Mouse (Mus musculus) heart, embryonic 10.5 days (tissue): ENCODE data around the gene Arfgap3. TPM values are rescaled to one million over a fixed set of nuclear protein-coding genes. Genes with fewer than 3 reads are reported as not detected.
"Not testable (repeated sequence)": the region's sequence is repeated elsewhere in the genome, so short reads cannot be mapped to it uniquely, and the experiment has no call there.

Experiments
- DNase-seq: peaks from one replicate; pipeline ENCODE4 v3.0.0-alpha.2; 2017; ENCODE audit warnings: low spot score
- H3K27ac ChIP-seq: fragments of 300-500 bp; sonication (generic); 2 replicates; pipeline ENCODE4 v1.5.1; 2016; ENCODE audit warnings: mild to moderate bottlenecking
- H3K27me3 ChIP-seq: fragments of 300-500 bp; sonication (generic); 2 replicates; pipeline ENCODE4 v1.6.1; 2016; ENCODE audit warnings: mild to moderate bottlenecking; ENCODE audit not compliant: poor library complexity, insufficient read depth, severe bottlenecking
- H3K36me3 ChIP-seq: fragments of 300-500 bp; sonication (generic); 2 replicates; pipeline ENCODE4 v1.6.1; 2016; ENCODE audit warnings: mild to moderate bottlenecking, moderate library complexity
- H3K4me1 ChIP-seq: fragments of 300-500 bp; sonication (generic); 2 replicates; pipeline ENCODE4 v1.6.1; 2016; ENCODE audit warnings: mild to moderate bottlenecking
- H3K4me3 ChIP-seq: fragments of 300-500 bp; sonication (generic); 2 replicates; pipeline ENCODE4 v1.5.1; 2016; ENCODE audit warnings: mild to moderate bottlenecking, moderate library complexity
- H3K9me3 ChIP-seq: fragments of 300-500 bp; sonication (generic); 2 replicates; pipeline ENCODE4 v1.6.1; 2016; ENCODE audit warnings: mild to moderate bottlenecking, moderate library complexity
- WGBS: fragments of 180-500 bp; shearing (Covaris S2); methylation state at CpG from one replicate; pipeline ENCODE4 v1.1.7; 2016; 5-methylcytosine and 5-hydroxymethylcytosine counted together
- polyA plus RNA-seq: library from polyadenylated mRNA; unstranded; fragments of >200 nt; fragmentation: Nextera tagmentation; extraction: Ambion mirVana; gene quantifications from 2 replicates; pipeline ENCODE4 v1.2.1, GENCODE M21; 2016

Gene Arfgap3
- polyA plus RNA-seq, 1 experiment from 2014 or later = 25.8 TPM

DNA sequence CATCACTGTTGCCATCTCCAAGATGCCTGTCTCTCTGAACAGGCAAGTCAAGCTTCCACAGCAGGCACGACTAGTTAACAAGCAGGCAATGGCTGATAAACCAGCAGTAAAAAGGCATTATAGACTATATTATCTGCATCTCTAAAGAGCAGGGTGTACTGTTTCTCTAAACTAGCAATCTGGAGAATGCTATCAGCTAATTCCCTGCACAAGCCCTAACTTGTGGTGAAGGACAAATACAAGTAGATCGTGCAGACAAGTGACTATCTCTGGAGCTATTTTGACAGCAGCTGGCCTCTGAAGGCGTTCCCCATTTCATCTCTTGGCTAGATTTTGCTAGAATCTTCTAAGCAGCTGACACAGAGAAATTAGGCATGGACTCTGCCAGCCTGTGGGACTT, 14.1 kb upstream of the Arfgap3 start:
- H3K4me3 ChIP-seq = no peak overlapping the region
- 46% methylated on average over 3 of the region's 3 CpGs for WGBS
- H3K9me3 ChIP-seq = no peaks in the 10 kb centered on the region
- peaks cover 9% of the 10 kb centered on the region for H3K4me1 ChIP-seq
- H3K27ac ChIP-seq = no peak overlapping the region
- DNase-seq = no peak
- no peaks in the 10 kb centered on the region for H3K36me3 ChIP-seq
- peaks cover 8% of the 10 kb centered on the region for H3K27me3 ChIP-seq

- 89% methylated on average over 1 of the region's 1 CpGs for WGBS
- H3K4me3 ChIP-seq, H3K27ac ChIP-seq, H3K36me3 ChIP-seq, DNase-seq, H3K9me3 ChIP-seq, H3K4me1 ChIP-seq: not testable (repeated sequence)
- peaks cover 13% of the 10 kb centered on the region for H3K27me3 ChIP-seq
Observed at GRCm38 (mm10) chr15:83362813-83363212, 12.8 kb upstream of the Arfgap3 start.

DNA sequence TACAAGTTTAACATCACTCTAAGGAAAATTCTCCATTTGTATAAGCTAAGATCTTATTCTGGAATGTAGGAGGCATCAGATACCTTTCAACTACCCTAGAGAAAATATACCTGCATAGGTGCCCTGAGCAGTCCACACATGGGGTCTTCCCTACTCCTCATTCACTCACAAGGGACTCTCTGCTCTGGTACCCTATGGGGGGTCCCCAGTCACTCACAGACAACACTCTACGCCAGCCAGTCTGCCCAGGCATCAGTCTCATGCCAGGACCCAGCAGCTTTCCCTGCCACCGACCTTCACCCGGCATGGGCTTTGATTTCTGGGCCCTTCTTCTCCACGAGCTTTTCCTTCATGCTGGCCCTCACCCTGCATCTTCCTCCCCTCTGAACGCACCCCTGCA, 10.9 kb upstream of the Arfgap3 start:
- not testable (repeated sequence) for H3K36me3 ChIP-seq, H3K4me1 ChIP-seq, DNase-seq, H3K9me3 ChIP-seq, H3K4me3 ChIP-seq, H3K27ac ChIP-seq, H3K27me3 ChIP-seq
- WGBS = 60% methylated on average over 5 of the region's 5 CpGs

DNA sequence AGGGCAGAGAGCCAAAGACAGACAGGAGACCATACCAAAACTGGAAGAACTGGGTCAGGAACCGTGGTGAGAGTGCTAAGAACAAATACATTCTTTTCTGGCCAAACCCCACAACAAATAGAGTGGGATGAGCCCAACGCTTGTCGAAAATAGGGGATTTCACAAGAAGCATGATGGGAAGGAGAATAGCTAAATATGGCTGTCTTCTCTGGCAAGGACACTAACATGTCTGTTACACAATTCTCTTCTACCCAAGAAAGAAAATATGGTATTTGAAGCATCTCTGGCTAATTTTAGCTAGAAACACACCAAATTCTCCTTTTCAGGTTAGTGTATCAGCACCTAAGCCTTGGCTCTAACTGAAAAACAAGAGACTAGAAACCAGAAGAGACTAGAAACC, 10.1 kb upstream of the Arfgap3 start:
- Histone ChIP-seq H3K27ac (no peak overlapping the region), H3K9me3 (no peaks in the 10 kb centered on the region), H3K36me3 (no peaks in the 10 kb centered on the region), H3K27me3 (peaks cover 7% of the 10 kb centered on the region; the same call in 1 of the 2 replicates), H3K4me3 (no peak overlapping the region), H3K4me1 (no peaks in the 10 kb centered on the region)
- no peak for DNase-seq
- 77% methylated on average over 3 of the region's 3 CpGs for WGBS

- H3K9me3 ChIP-seq = no peaks in the 10 kb centered on the region
- no peak for DNase-seq
- H3K27me3 ChIP-seq = peaks cover 5% of the 10 kb centered on the region; the same call in 1 of the 2 replicates
- no peak overlapping the region for H3K4me3 ChIP-seq
- 87% methylated on average over 1 of the region's 1 CpGs for WGBS
- H3K36me3 ChIP-seq = no peaks in the 10 kb centered on the region
- H3K27ac ChIP-seq = no peak overlapping the region
- no peaks in the 10 kb centered on the region for H3K4me1 ChIP-seq
Observed at GRCm38 (mm10) chr15:83358476-83358875, 8.4 kb upstream of the Arfgap3 start.

GRCm38 (mm10) chr15:83351546-83351945, 1.5 kb upstream of the Arfgap3 start:
- Histone ChIP-seq H3K27me3 (no peaks in the 10 kb centered on the region), H3K4me3 (no peak overlapping the region), H3K4me1 (peaks cover 16% of the 10 kb centered on the region), H3K27ac (no peak overlapping the region), H3K9me3 (no peaks in the 10 kb centered on the region), H3K36me3 (no peaks in the 10 kb centered on the region)
- DNase-seq = no peak
- 89% methylated on average over 4 of the region's 4 CpGs for WGBS

- Histone ChIP-seq H3K27me3 (no peaks in the 10 kb centered on the region), H3K36me3 (0 out of 2 replicates have a peak, but pooled peaks cover 3% of the 10 kb centered on the region), H3K9me3 (no peaks in the 10 kb centered on the region), H3K4me1 (peaks cover 16% of the 10 kb centered on the region), H3K4me3 (no peak overlapping the region), H3K27ac (peak overlapping the region; percentile 91; the same call in 1 of the 2 replicates)
- DNase-seq = no peak
- WGBS = 52% methylated on average over 2 of the region's 2 CpGs
Observed at GRCm38 (mm10) chr15:83350859-83351258, 812 bp upstream of the Arfgap3 start.

GRCm38 (mm10) chr15:83349225-83349953, 658 bp downstream of the Arfgap3 start:
- DNase-seq = no peak
- Histone ChIP-seq H3K36me3 (0 out of 2 replicates have a peak, but pooled peaks cover 3% of the 10 kb centered on the region), H3K9me3 (no peaks in the 10 kb centered on the region), H3K4me3 (peak overlapping the region; percentile 92), H3K4me1 (peaks cover 30% of the 10 kb centered on the region), H3K27ac (peak overlapping the region; percentile 91), H3K27me3 (no peaks in the 10 kb centered on the region)
- WGBS = 16% methylated on average over 8 of the region's 8 CpGs

- peak overlapping the region; percentile 92 for H3K4me3 ChIP-seq
- WGBS = 75% methylated on average over 4 of the region's 4 CpGs
- H3K27ac ChIP-seq = no peak overlapping the region
- H3K4me1 ChIP-seq = peaks cover 37% of the 10 kb centered on the region
- H3K36me3 ChIP-seq = 0 out of 2 replicates have a peak, but pooled peaks cover 3% of the 10 kb centered on the region
- DNase-seq = no peak
- H3K9me3 ChIP-seq = no peaks in the 10 kb centered on the region
- no peaks in the 10 kb centered on the region for H3K27me3 ChIP-seq
Observed at GRCm38 (mm10) chr15:83348747-83349146, 1.3 kb downstream of the Arfgap3 start.

DNA sequence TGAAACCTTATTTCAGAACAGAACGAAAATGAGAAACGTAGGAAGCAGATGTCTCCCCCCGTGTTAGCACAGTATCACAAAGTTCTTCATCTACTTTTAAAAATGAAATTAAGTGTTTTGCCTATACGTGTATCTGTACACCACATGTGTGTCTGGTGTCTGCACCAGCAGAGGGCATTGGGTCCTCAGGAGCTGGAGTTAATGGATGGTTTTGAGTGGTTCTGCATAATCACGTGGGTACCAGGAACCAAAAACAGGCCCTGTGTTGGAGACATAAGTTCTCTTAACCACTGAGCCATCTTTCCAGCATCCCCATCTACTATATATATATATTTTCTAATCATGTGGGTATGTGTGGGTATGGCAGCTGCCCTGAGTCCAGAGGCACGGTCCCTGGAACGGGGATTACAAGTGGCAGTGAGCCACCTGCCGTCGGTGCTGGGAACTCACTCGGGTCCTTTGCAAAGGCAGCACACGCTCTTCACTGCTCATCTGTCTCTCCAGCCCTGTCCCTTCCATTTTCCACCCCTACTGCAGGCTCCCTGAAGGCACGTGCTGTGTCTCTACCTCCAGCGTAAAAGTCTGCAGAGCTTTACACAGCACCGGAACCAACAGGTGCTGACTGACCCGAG, 4.0 kb downstream of the Arfgap3 start:
- 88% methylated on average over 15 of the region's 15 CpGs for WGBS
- 0 out of 2 replicates have a peak overlapping the region, but pooled peaks have one; percentile 80 for H3K27ac ChIP-seq
- no peak for DNase-seq

DNA sequence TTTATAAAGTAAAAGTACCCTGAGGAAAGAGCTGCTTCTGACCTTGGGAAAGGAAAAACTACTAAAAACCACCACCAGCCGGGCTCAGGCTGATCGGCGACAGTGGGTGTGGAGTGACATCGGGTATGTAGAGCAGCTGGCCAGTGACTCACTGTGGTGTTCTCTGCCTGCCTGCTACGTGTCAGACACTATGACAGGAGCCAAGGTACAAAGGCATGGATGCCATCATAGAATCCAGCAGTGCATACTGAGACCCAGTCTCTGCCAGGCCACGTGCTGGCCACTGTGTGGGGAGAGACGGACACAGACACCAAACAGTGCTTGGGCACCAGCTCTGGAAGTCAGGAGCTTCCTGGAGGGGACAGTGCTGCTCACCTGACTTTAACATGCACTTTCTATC, 5.1 kb downstream of the Arfgap3 start:
- H3K27me3 ChIP-seq = no peaks in the 10 kb centered on the region
- no peaks in the 10 kb centered on the region for H3K9me3 ChIP-seq
- H3K36me3 ChIP-seq = peaks cover 25% of the 10 kb centered on the region
- H3K4me1 ChIP-seq = peaks cover 49% of the 10 kb centered on the region
- peak overlapping the region; percentile 80 for H3K27ac ChIP-seq
- H3K4me3 ChIP-seq = no peak overlapping the region
- WGBS = 32% methylated on average over 7 of the region's 7 CpGs
- DNase-seq = peak; percentile 86

More for the DNA sequence above, 4.0 kb downstream of the Arfgap3 start:
- H3K27me3 ChIP-seq = no peaks in the 10 kb centered on the region
- H3K9me3 ChIP-seq = no peaks in the 10 kb centered on the region
- no peak overlapping the region for H3K4me3 ChIP-seq
- peaks cover 18% of the 10 kb centered on the region for H3K36me3 ChIP-seq
- peaks cover 46% of the 10 kb centered on the region for H3K4me1 ChIP-seq

- 26% methylated on average over 7 of the region's 7 CpGs for WGBS
Observed at GRCm38 (mm10) chr15:83344157-83344556, 5.9 kb downstream of the Arfgap3 start.

DNA sequence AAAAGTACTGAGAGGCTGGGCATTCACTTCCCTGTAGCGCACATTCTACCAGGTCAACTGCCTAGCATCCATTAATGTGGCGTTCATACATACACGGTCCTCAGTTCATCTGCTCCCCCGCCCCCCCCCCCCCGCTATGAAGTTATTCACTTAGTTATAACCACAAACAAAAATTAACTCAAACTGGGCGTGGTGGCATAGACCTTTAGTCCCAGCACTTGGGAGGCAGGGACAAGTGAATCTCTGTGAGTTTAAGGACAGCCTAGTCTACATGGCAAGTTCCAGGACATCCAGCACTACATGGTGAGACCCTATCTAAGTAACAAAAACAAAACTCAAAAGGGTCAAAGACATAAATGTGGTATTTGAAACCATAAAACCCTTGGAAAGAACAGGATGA, 11.1 kb downstream of the Arfgap3 start:
- Histone ChIP-seq H3K9me3 (no peaks in the 10 kb centered on the region), H3K36me3 (peaks cover 53% of the 10 kb centered on the region), H3K27me3 (no peaks in the 10 kb centered on the region), H3K4me1 (peaks cover 26% of the 10 kb centered on the region), H3K27ac (no peak overlapping the region), H3K4me3 (no peak overlapping the region)
- 81% methylated on average over 6 of the region's 6 CpGs for WGBS
- DNase-seq = no peak

More at GRCm38 (mm10) chr15:83344157-83344556, 5.9 kb downstream of the Arfgap3 start:
- peaks cover 26% of the 10 kb centered on the region for H3K36me3 ChIP-seq
- no peaks in the 10 kb centered on the region for H3K27me3 ChIP-seq
- peak overlapping the region; percentile 80; the same call in 1 of the 2 replicates for H3K27ac ChIP-seq
- DNase-seq = peak; percentile 92
- H3K4me3 ChIP-seq = no peak overlapping the region
- no peaks in the 10 kb centered on the region for H3K9me3 ChIP-seq
- H3K4me1 ChIP-seq = peaks cover 44% of the 10 kb centered on the region
